Mouse (Mus musculus): ENCODE data around the gene Pdzph1.

- TF ChIP-seq POLR2A (IDR thresholded peaks at IDR 0.05; ENCODE audit: insufficient read depth, low read depth, low read length) (peak; percentile 65), CTCF (IDR thresholded peaks at IDR 0.05) (peak; percentile 48)
Measured at GRCm38 (mm10) chr17:59013091-59013459, 21.9 kb upstream of the Pdzph1 start, which contains the start of gene Nudt12.

All from heart, adult 2 months (tissue).